Mouse (Mus musculus) embryonic fibroblast, embryonic 13.5 days (primary cell): ENCODE data around the gene Olfr971.
"Not testable (repeated sequence)": the region's sequence is repeated elsewhere in the genome, so short reads cannot be mapped to it uniquely, and the experiment has no call there.

ENCODE experiments used
- CTCF ChIP-seq: IDR thresholded peaks from 2 replicates; pipeline ENCODE4 v1.5.1; 2011; ENCODE audit warnings: mild to moderate bottlenecking, control low read depth, low read length, moderate library complexity, borderline replicate concordance; ENCODE audit not compliant: insufficient read depth
- POLR2A ChIP-seq: IDR thresholded peaks from 2 replicates; pipeline ENCODE4 v1.6.1; 2011; ENCODE audit warnings: low read depth, mild to moderate bottlenecking, control low read depth, low read length, moderate library complexity

DNA sequence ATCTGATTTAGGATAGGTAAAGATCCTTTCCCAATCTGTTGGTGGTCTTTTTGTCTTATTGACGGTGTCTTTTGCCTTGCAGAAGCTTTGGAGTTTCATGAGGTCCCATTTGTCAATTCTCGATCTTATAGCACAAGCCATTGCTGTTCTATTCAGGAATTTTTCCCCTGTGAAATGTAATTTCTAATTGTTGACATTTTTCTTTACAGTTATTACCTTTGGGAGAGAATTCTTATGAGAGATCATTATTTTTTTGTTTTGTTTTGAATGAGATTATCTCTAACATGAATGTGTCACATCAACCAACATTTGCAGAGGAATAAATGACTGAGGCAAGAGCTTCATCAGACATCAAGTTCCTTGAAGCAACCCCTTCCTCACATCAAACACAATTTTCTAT is at the start of gene Olfr971:
- not testable (repeated sequence) for TF ChIP-seq CTCF, POLR2A
